Mouse (Mus musculus): ENCODE results near the gene Klhl28. TPM values are rescaled to one million over a fixed set of nuclear protein-coding genes. Genes with fewer than 3 reads are reported as not detected.

Klhl28 gene
- 7.3 TPM for polyA plus RNA-seq (2014; fragmentation: Illumina TruSeq; extraction: RNeasy Lipid Tissue Mini Kit (QIAGEN cat#74804); ENCODE audit: low read depth, low replicate concordance)

DNA sequence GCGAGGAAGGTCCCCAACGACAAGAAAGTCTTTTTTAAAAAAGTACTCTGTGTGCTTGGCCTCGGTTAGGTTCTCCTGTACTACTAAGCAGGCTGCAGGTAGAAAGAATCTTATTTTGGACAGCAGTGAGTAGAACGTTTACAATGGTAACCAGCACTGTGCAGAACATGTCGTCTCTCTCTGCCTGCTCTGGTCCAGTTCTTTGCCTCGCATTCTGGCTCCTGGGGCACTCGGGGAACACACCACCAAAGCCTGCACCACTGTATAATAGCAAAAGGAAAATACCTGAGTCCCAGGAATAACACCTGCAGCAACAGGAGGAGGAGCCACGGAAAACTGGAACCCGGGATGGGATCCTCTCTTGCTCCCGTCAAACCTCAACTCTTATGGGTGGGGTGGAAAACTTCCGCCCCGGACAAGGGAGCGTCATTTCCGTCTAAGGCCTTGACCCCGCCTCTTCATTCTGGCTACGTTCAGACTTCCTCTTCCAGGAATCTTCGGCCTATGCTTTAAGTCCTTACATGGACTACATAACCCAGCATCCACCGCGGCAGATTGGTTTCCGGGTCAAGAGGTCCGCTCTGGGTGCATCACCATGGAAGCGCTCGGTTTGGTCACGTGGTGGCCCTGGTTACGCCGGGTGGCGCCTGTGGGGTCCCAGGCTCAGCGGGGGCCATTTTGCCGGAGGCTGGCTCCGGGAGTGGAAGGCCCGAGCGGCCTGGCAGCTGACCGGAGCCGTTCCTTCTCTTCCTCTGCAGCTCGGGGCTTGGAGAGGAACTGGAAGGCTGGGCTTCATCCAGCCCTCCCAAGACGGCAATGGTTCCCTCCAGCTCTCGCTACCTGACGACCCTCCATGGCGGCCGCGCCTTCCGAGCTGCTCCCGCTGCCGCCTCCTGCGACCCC, at the start of gene Klhl28, which contains the start of gene Togaram1:
Gene Klhl28 (minus strand): TSS at position 411 of the 903 bp plus-strand sequence.
Gene Togaram1 (plus strand): TSS at position 681 of the 903 bp plus-strand sequence.

DNA sequence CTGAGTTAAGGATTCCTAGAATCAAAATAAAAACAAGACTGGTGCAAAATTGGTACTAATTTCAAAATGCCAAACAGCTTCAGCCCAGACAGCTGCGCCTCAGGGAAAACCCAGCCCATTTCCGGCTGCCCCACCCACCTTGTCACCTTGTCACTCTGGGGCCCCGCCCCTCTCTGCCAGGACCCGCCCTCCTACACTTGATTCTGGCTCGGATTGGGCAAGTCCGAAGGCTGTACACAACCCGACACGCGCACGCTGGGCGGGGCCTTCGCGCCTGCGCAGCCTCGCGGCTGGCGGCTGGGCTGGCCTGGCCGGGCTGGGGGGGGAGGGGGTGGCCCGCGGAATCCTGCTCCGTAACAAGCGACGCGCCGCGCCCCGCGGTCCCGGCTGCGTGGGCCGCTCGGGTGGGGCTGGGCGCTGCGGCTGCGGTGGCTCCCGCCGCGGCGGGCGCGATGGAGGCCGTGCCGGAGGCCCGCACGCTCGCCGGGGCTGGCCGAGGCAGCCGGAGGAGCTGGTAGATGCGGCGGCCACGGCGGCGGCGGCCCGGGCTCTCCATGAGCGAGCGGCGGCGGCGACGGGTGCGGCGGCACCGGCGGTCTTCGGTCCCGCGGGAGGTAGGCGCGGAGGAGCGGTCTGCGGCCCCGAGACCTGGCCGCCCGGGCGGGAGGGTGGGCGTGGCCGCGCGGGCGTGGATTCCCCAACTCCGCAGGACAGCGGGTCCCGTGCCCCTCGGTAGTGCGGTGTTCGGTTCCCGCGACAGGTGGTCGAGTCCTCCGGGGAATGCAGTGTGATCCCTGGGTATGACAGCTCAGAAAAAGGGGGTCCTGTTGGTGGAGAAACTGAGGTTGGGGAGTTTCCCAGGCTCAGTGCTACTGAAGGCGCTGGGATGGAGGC, 47.5 kb downstream of the Klhl28 start, which contains the start of gene Gm527:
Gene Gm527 (plus strand): TSS at position 329 of the 894 bp plus-strand sequence.

Other genes starting within 250 kb of the Klhl28 start
- 2.5 TPM for gene Gm527, start 47.6 kb downstream of the Klhl28 start, polyA plus RNA-seq (2014; fragmentation: Illumina TruSeq; extraction: RNeasy Lipid Tissue Mini Kit (QIAGEN cat#74804); ENCODE audit: low read depth, low replicate concordance)
- 9.6 TPM for gene Togaram1, start 270 bp upstream of the Klhl28 start, polyA plus RNA-seq (2014; fragmentation: Illumina TruSeq; extraction: RNeasy Lipid Tissue Mini Kit (QIAGEN cat#74804); ENCODE audit: low read depth, low replicate concordance)
- gene Prpf39, start 70.8 kb upstream of the Klhl28 start, polyA plus RNA-seq (2014; fragmentation: Illumina TruSeq; extraction: RNeasy Lipid Tissue Mini Kit (QIAGEN cat#74804); ENCODE audit: low read depth, low replicate concordance): 24.0 TPM
- gene Fkbp3, start 108.5 kb upstream of the Klhl28 start, polyA plus RNA-seq (2014; fragmentation: Illumina TruSeq; extraction: RNeasy Lipid Tissue Mini Kit (QIAGEN cat#74804); ENCODE audit: low read depth, low replicate concordance): 362 TPM
- gene Fancm, start 110.1 kb upstream of the Klhl28 start, polyA plus RNA-seq (2014; fragmentation: Illumina TruSeq; extraction: RNeasy Lipid Tissue Mini Kit (QIAGEN cat#74804); ENCODE audit: low read depth, low replicate concordance): 1.8 TPM
- gene Mis18bp1, start 207.1 kb upstream of the Klhl28 start, polyA plus RNA-seq (2014; fragmentation: Illumina TruSeq; extraction: RNeasy Lipid Tissue Mini Kit (QIAGEN cat#74804); ENCODE audit: low read depth, low replicate concordance): not detected

Data from heart, adult 10 weeks (tissue).